Mouse (Mus musculus): Measurements from ENCODE around the gene Pard3b.

Gene Pard3b

DNA sequence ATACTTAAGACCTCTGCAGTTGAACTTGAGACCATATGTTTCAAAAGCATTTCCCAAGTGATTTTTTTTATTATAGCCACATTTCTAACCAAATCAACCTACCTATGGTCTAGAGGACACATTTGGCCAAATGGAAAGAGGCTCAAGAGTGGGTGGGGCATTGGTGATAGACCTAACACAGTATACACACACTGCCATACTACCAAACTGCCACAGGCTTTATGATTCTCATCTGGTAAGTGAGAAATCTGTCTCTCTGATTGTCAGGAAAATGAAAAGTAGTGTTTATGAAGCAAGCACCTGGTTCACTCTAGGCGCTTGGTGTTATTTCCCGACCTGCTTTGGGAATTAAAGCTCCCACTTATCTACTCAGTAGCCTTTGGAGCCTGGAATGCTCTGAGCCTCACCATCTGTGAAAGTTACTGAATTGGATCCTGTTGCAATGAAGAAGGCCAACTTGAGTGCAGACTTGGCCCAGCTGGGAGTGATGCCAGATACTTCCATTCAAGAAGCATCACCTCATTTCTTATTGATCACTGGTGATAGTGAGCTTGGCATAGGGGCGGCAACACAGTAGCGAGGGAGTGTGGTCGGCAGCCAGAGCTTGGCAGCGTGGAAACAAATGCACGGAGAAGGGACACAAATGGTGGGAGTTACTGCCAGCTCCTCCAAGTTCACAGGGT, 810.7 kb downstream of the Pard3b start:
- DNase-seq (ENCODE audit: low read depth, low spot score), result peak; percentile 6

- no peak for DNase-seq (ENCODE audit: low read depth, low spot score)
Observed at GRCm38 (mm10) chr1:62465536-62465935, 826.9 kb downstream of the Pard3b start.

GRCm38 (mm10) chr1:62466544-62466943, 827.9 kb downstream of the Pard3b start:
- DNase-seq (ENCODE audit: low read depth, low spot score), result no peak

DNA sequence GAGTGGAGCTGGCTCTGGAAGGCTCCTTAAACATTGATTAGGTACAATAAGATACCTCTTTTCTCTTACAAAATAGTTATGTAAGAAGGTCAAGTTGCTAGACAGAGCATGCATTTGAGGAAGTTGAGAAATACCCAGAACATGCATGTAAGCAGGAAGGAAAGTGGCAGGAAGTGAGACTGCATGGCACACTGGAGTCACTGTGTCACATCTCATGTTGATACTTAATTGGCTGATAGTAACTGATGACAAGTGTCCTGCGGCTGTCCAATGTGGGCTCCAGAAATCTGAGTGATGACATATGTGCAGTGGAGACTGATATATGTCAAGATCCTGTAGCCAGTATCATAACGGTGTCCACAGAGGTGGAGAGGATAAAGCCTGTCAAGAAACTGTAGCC, 844.4 kb downstream of the Pard3b start:
- DNase-seq (ENCODE audit: low read depth, low spot score), result no peak

GRCm38 (mm10) chr1:62488871-62489270, 850.2 kb downstream of the Pard3b start:
- DNase-seq (ENCODE audit: low read depth, low spot score), result peak; percentile 34

GRCm38 (mm10) chr1:62499146-62499545, 860.5 kb downstream of the Pard3b start:
- no peak for DNase-seq (ENCODE audit: low read depth, low spot score)

DNA sequence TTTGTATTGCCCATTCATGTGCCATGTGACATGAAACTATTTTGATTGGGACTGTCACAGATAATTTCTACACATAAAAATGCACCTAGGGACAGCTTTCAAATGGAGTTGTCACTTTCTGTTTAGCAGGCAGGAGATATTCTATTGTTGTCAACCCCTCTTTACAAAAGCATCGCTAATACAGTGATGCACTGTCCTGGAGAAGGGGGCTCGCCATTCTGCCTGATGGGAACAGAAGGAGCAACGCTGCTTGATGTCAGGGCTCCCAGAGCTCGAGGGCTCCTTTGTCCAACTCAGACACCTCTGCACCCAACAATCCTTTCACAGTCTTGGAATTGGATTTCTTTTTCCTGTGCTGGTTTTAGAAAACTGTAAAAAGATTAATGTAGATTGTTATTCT, 871.9 kb downstream of the Pard3b start:
- no peak for DNase-seq (ENCODE audit: low read depth, low spot score)

- DNase-seq (ENCODE audit: low read depth, low spot score), result no peak
Observed at GRCm38 (mm10) chr1:62511681-62512080, 873.1 kb downstream of the Pard3b start.

DNA sequence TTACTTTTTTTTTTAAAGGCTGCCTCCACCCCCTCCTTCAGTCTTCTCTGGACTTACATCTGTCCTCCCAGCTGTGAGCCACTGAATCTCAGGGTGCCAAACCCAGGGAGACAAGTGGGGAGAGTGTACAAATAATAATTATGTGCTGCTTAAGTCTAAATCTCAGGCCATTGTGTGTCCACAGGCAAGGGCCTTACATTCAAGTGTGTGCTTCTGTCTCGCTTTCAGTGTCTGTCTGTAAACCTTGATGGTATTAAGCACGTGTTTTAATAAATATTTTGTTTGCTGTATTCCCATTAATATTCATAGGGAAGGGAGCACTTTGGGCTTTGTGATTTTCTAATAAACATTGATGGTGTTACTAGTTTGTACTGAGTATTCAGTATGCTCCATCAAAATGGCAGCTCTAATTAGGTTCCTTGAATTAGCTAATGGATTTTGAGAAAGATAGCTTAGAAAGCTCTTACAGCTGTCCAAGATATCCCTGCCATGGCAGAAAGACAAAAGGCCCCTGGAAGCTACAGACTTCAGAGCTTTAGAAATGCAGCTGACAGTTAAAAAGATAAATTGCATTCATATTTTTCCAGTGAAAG, 880.1 kb downstream of the Pard3b start:
- DNase-seq (ENCODE audit: low read depth, low spot score), result no peak

GRCm38 (mm10) chr1:62521368-62521767, 882.7 kb downstream of the Pard3b start:
- no peak for DNase-seq (ENCODE audit: low read depth, low spot score)

GRCm38 (mm10) chr1:62522761-62523160, 884.1 kb downstream of the Pard3b start:
- DNase-seq (ENCODE audit: low read depth, low spot score), result no peak

- DNase-seq (ENCODE audit: low read depth, low spot score), result no peak
Observed at GRCm38 (mm10) chr1:62527788-62528187, 889.2 kb downstream of the Pard3b start.

- no peak for DNase-seq (ENCODE audit: low read depth, low spot score)
Observed at GRCm38 (mm10) chr1:62529941-62530340, 891.3 kb downstream of the Pard3b start.

GRCm38 (mm10) chr1:62532426-62533126, 894.0 kb downstream of the Pard3b start:
- no peak for DNase-seq (ENCODE audit: low read depth, low spot score)

DNA sequence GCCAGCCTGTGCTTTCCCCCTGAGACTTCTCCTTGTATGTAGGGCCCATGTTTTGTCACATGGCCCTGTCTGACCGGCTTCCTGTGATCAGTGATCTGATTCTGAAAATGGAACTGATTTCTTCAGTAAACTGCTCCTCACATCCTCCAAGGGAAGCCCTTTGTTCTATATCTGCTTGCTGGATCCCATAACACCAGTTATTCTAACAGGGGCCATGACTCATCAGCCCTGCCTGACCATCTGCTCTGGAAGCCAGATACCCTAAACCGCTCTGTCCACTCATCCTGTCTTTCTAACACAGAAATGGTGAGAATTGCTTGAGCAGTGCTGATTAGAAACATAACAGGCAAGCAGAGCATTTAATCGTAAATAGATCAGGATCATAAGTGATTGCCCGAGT, 910.3 kb downstream of the Pard3b start:
- DNase-seq (ENCODE audit: low read depth, low spot score), result no peak

DNA sequence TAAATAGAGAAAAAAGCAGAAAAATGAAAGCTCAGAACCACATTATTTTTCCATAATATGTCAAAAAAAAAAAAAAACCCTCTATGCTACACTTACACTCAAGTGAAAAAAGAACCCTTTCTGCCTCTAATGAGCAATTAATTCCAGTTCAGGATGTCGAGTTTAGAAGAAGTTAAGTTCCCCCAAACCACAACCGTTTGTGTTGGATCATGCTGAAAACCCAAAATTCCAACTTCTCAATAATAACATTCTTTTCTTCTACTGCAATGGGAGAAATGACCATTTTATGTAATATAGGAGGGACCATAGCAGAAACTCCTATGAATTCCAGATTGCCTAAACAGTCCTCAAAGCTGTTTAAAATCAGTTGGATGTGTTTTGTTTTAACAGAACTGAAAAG, 911.9 kb downstream of the Pard3b start:
- no peak for DNase-seq (ENCODE audit: low read depth, low spot score)

GRCm38 (mm10) chr1:62551516-62551915, 912.9 kb downstream of the Pard3b start:
- DNase-seq (ENCODE audit: low read depth, low spot score), result peak; percentile 75

- DNase-seq (ENCODE audit: low read depth, low spot score), result no peak
Observed at GRCm38 (mm10) chr1:62555838-62556237, 917.2 kb downstream of the Pard3b start.

DNA sequence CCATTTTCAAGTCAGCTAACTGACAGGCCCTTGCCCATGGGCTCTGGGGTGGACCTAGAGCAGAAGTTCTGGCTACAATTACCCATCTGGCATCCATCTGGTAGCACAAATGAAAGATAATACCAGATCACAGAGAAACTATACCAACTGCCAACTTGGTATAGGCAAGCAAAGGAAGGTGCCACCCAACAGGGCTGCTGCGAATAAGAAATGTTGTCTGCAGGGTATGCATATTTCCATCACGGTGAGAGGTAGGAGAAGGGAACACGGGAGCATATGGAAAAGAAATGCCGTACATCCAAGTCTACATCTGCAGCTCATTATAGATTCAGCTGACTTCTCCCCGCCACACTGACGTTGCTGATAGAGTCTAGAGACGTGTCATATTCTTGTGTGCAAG, 924.4 kb downstream of the Pard3b start:
- DNase-seq (ENCODE audit: low read depth, low spot score), result no peak

DNA sequence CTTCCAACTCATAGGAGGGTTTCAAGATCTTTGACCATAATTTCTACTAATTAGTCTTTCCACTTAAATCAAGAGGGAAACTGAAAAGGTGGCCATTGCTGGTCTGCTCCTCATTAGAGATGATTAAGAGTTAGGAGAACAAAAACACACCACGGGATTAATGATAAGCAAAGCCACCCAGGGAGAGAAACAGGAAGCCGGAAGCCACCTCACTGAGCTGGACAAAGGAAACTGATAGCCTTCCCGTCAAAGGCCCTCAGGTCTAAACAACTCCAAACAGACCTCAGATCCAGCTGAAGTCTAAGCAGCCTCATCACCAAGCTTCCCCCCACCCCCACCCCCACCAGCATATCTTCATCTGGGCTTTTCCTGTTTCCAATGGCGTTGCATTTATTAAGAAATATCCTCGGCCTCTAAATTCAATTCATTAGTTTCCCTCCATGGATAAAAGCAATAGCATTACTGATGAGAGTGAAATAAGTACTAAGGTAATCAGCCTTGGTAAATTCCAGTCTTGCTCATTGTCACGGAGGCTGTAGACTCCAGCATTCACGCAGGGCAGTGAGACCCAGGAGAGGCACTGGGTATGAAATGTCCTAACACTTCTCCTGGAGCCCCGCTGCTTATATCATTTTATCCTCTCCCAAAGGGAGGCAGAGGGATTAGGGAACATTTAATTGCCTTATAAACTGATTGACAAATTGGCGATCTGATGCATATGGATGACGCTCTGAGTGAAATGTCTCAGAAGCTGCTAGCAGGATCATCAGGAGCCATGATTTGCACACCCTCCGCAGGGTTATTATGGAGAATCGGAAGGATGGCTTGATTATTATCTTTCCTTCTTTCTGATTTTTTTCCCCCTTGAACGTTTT, 925.9 kb downstream of the Pard3b start:
- DNase-seq (ENCODE audit: low read depth, low spot score), result no peak

DNA sequence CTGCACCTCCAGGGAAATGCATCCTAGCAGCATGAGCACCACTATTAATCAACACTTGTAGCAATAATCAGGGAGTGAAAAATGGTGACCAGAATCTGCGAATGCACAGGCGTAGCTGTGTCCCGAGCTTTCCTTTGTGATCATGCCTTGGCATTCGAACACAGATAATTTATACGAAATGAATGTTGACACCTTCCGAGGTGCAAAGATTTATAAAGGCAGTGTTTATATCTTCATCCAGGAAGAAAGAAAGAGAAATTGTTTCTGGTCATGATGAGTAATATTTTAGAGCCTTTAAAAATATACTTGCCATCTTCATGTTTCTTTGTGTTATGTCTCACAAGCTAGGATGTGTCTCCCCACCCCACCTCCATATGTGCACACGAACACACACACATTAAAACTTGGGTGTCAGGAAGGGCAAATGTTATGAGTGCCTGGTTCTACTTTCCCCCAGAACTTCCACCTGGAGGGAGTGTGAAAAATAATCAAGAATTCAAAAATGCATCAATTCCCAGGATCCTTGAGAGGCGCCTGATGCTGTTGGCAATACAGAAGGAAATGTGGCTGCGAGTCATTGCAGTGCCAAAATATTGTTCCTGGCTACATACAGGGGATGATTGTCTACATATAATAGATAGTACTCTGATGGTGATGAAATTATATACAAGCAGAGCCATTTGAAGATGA, 926.6 kb downstream of the Pard3b start:
- no peak for DNase-seq (ENCODE audit: low read depth, low spot score)
